Mouse (Mus musculus) E14TG2a.4 (cell line): ENCODE measurements around the gene Krtap10-4.

Experiments used
- H3K27me3 ChIP-seq: 2 replicates; pipeline ENCODE4 v1.6.1; 2014; ENCODE audit warnings: low read length, control low read depth; ENCODE audit not compliant: insufficient read depth
- H3K36me3 ChIP-seq: 2 replicates; pipeline ENCODE4 v1.6.1; 2014; ENCODE audit warnings: low read length, control low read depth; ENCODE audit not compliant: insufficient read depth
- H3K4me1 ChIP-seq: replicated peaks from 2 replicates; pipeline ENCODE4 v1.6.1; 2014; ENCODE audit warnings: low read depth, low read length, control low read depth
- H3K4me3 ChIP-seq: replicated peaks from 2 replicates; pipeline ENCODE4 v1.5.1; 2014; ENCODE audit warnings: mild to moderate bottlenecking, low read length
- H3K9me3 ChIP-seq: 2 replicates; pipeline ENCODE4 v1.6.1; 2014; ENCODE audit warnings: low read length, control low read depth
- CTCF ChIP-seq: conservative IDR thresholded peaks from 2 replicates; pipeline ENCODE4 v1.5.1; 2014; ENCODE audit warnings: low read length
- NANOG ChIP-seq: IDR thresholded peaks from 2 replicates; pipeline ENCODE4 v1.6.1; 2014; ENCODE audit warnings: borderline replicate concordance, low read length, mixed read lengths
- POU5F1 ChIP-seq: IDR thresholded peaks from 2 replicates; pipeline ENCODE4 v1.6.1; 2014; ENCODE audit warnings: low read length, borderline replicate concordance

Gene Krtap10-4

DNA sequence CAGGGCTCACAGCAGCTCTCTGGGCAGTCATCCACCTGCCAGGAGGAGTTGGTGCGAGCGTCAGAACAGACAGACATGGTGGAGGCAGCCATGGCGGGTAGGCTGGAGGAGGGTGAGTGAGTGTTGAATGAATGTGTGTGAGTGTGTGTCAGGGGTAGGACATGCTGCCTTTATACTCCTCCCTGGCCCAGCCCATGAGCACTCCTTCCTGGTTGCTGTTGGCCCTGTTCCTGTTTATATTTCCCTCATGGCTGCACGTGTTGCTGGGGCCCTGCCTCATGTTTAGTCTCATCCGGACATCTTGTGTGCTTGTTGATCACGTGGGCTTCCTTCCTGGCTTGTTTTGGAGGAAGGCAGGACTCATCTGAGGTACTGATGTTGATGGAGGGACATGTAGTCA, at the start of gene Krtap10-4:
Krtap10-4 (minus strand) TSS at position 145 of the 400 bp plus-strand sequence.
- TF ChIP-seq NANOG (no peak), CTCF (no peak), POU5F1 (no peak)
- Histone ChIP-seq H3K4me1 (no peaks in the 10 kb centered on the region), H3K36me3 (no peaks in the 10 kb centered on the region), H3K27me3 (no peaks in the 10 kb centered on the region), H3K9me3 (no peaks in the 10 kb centered on the region), H3K4me3 (no peak within 1 kb of the TSS)

DNA sequence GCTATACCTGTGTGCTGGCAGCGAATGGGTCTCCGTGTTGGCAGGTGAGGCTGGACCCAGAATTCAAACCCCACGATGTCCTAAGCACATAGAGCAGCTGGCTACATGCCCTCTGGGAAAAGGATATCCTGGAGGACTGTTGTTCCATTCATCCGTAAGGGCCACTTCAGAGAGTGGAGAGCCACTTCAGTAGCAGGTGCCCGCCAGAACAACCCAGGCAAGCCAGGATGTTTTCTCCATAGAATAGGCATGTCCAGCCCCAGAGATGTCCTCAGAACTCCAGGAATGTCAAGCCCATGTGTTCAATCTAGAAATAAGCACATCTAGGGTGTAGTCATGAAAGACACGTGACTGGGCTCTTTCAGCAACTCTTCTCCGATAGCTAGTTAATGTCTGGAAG, 42.8 kb upstream of the Krtap10-4 start:
- peaks cover 5% of the 10 kb centered on the region for H3K9me3 ChIP-seq
- peaks cover 12% of the 10 kb centered on the region for H3K4me1 ChIP-seq
- no peaks in the 10 kb centered on the region for H3K36me3 ChIP-seq
- H3K27me3 ChIP-seq, result no peaks in the 10 kb centered on the region
- H3K4me3 ChIP-seq, result no peak overlapping the region
- TF ChIP-seq NANOG (no peak), POU5F1 (no peak), CTCF (no peak)

DNA sequence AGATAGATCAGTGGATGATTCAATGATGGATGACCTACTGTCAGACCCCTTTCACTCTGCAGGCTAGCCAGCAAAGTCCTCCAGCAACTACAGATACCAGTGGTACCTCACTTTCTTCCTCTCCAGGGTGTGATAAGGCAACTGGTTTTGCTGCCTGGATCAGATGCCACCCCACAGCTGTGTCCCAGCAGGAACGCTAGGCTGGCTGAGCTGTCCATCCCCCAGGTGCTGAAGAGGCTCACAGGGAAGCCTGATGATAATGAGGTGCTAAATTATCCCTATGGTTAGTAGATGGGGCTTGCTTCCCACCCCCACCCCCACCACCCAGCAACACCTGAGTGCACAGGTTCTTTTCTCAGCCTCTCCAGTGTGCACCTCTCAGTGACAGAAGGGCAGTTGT, 40.7 kb upstream of the Krtap10-4 start:
- no peaks in the 10 kb centered on the region for H3K27me3 ChIP-seq
- TF ChIP-seq CTCF, result no peak
- TF ChIP-seq NANOG, result no peak
- TF ChIP-seq POU5F1, result no peak

DNA sequence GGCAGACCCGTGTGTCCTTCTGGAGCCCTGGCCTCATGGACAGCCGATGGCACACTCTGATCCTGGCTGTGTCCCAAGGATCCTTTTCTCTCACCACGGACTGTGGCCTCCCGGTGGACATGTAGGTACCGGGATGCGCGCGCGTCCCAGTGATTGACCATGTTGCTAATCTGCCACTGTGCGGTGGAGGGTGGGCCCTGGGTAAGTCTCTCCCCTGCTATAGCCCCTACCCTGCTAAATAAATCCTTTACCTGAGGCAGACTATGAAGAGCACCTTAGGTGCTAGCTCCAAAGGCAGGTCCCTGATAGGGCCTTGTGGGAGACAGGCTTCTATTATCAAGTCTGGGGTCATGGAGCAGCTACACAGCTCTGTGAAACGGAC, 37.9 kb upstream of the Krtap10-4 start:
- no peak for TF ChIP-seq POU5F1
- no peak for TF ChIP-seq CTCF
- no peak for TF ChIP-seq NANOG
- H3K36me3 ChIP-seq, result no peaks in the 10 kb centered on the region
- H3K27me3 ChIP-seq, result no peaks in the 10 kb centered on the region
- no peaks in the 10 kb centered on the region; the same call in 1 of the 2 replicates for H3K9me3 ChIP-seq
- peaks cover 14% of the 10 kb centered on the region for H3K4me1 ChIP-seq
- peak overlapping the region; percentile 41; the same call in 1 of the 2 replicates for H3K4me3 ChIP-seq

More for the DNA sequence above, 40.7 kb upstream of the Krtap10-4 start:
- Histone ChIP-seq H3K4me3 (no peak overlapping the region), H3K36me3 (no peaks in the 10 kb centered on the region), H3K4me1 (peaks cover 14% of the 10 kb centered on the region), H3K9me3 (peaks cover 5% of the 10 kb centered on the region)

DNA sequence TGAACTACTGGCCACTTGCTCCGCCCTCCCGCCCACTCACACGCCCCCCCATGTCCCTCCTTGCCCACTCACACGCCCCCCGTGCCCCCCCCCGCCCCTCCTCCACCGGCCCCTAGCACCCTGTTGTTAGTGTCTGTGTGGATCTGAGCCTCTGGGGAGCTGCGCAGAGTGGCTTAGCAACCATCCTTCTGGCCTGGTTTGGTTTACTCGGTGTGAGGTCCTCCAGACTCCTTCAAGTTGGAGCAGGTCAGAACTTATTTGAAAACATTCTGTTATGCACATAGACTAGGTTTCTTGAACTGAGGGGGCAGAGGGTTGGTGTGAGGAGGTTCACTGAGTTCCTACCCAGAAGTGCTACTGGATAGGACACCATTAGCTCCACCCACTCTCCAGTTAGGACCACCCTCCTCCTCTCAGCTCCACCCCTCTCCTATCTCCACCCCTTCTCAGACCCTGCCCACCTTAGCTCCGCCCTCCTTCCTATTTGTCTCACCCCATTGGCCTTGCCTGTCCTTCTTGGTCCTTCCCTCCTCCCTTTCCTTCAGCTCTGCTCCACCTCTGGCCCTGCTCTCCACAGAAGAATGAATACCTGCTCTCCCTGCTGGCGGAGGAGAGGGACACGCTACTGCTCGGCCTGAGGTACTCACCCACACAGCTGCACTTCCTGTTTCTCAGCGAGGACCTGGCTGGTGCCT, 37.3 kb upstream of the Krtap10-4 start:
- TF ChIP-seq CTCF (no peak), NANOG (no peak), POU5F1 (no peak)
- H3K9me3 ChIP-seq, result no peaks in the 10 kb centered on the region; the same call in 1 of the 2 replicates

DNA sequence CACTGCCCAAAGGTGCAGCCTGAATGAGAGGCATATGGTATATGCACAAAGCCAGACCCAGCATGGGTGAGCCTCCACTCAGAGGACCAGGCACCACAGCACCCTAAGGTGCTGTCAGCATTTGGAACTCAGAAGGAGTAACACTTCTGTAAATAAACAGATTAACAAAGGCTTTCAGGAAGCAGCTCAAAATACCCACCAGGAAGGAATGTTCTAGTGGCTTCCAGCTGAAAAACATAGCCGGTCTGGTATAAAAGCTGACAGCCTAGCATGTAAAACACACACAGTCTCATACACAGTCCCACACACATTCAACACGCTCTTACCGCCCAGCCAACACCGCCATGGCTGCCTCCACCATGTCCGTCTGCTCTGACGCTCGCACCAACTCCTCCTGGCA, 34.8 kb upstream of the Krtap10-4 start, which contains the start of gene Gm3285:
Gm3285 (plus strand) TSS at position 301 of the 400 bp plus-strand sequence.
- no peaks in the 10 kb centered on the region for H3K36me3 ChIP-seq
- TF ChIP-seq CTCF (no peak), NANOG (no peak), POU5F1 (no peak)

More for the DNA sequence above, 37.3 kb upstream of the Krtap10-4 start:
- H3K27me3 ChIP-seq, result no peaks in the 10 kb centered on the region
- H3K36me3 ChIP-seq, result no peaks in the 10 kb centered on the region
- H3K4me3 ChIP-seq, result peak overlapping the region; percentile 41; the same call in 1 of the 2 replicates
- peaks cover 14% of the 10 kb centered on the region for H3K4me1 ChIP-seq

DNA sequence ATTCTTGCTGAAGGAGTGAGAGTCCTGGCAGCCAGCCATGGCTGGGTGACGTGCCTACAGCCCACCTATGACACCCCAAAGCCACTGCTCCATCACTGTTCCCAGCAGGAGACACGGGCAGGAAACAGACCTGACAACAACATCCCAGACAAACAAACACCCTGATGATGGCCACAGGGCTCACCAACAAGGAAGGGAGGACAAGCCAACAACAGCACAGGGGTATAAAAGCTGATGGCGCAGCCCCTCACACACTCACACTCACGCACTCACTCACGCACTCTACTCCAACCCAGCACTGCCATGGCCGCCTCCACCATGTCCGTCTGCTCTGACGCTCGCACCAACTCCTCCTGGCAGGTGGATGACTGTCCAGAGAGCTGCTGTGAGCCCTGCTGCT, 25.7 kb upstream of the Krtap10-4 start, which contains the start of gene Gm10318:
Gm10318 (plus strand) TSS at position 301 of the 400 bp plus-strand sequence.
- TF ChIP-seq CTCF, result no peak
- no peak for TF ChIP-seq POU5F1
- no peak for TF ChIP-seq NANOG
- Histone ChIP-seq H3K27me3 (no peaks in the 10 kb centered on the region; the same call in none of the 2 replicates), H3K4me3 (peak within 1 kb of the TSS; percentile 20; the same call in 1 of the 2 replicates), H3K4me1 (peaks cover 16% of the 10 kb centered on the region), H3K9me3 (peaks cover 5% of the 10 kb centered on the region; the same call in 1 of the 2 replicates), H3K36me3 (no peaks in the 10 kb centered on the region)

More for the DNA sequence above, 34.8 kb upstream of the Krtap10-4 start, which contains the start of gene Gm3285:
- Histone ChIP-seq H3K9me3 (no peaks in the 10 kb centered on the region; the same call in 1 of the 2 replicates), H3K4me1 (peaks cover 6% of the 10 kb centered on the region; the same call in 1 of the 2 replicates), H3K27me3 (no peaks in the 10 kb centered on the region), H3K4me3 (no peak within 1 kb of the TSS)

DNA sequence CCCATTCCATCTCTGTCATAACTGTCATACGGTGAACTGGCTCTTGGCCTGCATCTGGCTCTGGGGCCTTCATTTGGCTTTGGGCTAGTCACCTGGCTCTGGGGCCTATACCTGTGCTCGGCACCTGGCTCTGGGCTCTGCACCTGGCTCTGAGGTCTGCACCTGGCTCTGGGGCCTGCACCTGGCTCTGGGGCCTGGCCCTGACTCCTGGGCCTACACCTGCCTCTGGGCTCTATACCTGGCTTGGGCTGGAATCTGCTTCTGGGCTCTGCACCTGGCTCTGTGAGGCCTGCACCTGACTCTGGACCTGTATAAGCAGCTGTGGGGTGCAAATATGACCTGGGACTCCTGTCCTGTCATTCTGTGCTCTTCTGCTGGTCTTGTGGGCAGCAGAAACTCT, 20.6 kb upstream of the Krtap10-4 start:
- Histone ChIP-seq H3K27me3 (no peaks in the 10 kb centered on the region), H3K36me3 (no peaks in the 10 kb centered on the region)

More for the DNA sequence above, 20.6 kb upstream of the Krtap10-4 start:
- Histone ChIP-seq H3K4me1 (peaks cover 10% of the 10 kb centered on the region), H3K9me3 (peaks cover 19% of the 10 kb centered on the region), H3K4me3 (no peak overlapping the region)
- TF ChIP-seq POU5F1 (no peak), NANOG (no peak), CTCF (no peak)
